Mouse (Mus musculus) hindbrain, embryonic 12.5 days (tissue): ENCODE measurements around the gene Man1c1. TPM values are rescaled to one million over a fixed set of nuclear protein-coding genes. Genes with fewer than 3 reads are reported as not detected.
A peak's percentile ranks its signal among the peaks of the same experiment; 100 is the strongest.

Experiments
- ATAC-seq: fragments of 200-750 bp; cut with Nextera tagmentation; 2 replicates; pipeline ENCODE4 v1.8.0; 2017; ENCODE audit warnings: moderate TSS enrichment; ENCODE audit not compliant: low FRiP score
- H3K27ac ChIP-seq: fragments of 300-500 bp; sonication (generic); 2 replicates; pipeline ENCODE4 v1.5.1; 2016; ENCODE audit warnings: mild to moderate bottlenecking
- H3K27me3 ChIP-seq: fragments of 300-500 bp; sonication (generic); 2 replicates; pipeline ENCODE4 v1.6.1; 2016; ENCODE audit warnings: mild to moderate bottlenecking
- H3K36me3 ChIP-seq: fragments of 300-500 bp; sonication (generic); 2 replicates; pipeline ENCODE4 v1.6.1; 2016; ENCODE audit warnings: mild to moderate bottlenecking
- H3K4me1 ChIP-seq: fragments of 300-500 bp; sonication (generic); 2 replicates; pipeline ENCODE4 v1.6.1; 2016
- H3K4me2 ChIP-seq: fragments of 300-500 bp; sonication (generic); replicated peaks from 2 replicates; pipeline ENCODE4 v1.6.1; 2016; ENCODE audit warnings: mild to moderate bottlenecking
- H3K4me3 ChIP-seq: fragments of 300-500 bp; sonication (generic); 2 replicates; pipeline ENCODE4 v1.5.1; 2016; ENCODE audit warnings: mild to moderate bottlenecking
- H3K9ac ChIP-seq: fragments of 300-500 bp; sonication (generic); 2 replicates; pipeline ENCODE4 v1.6.1; 2016; ENCODE audit warnings: mild to moderate bottlenecking, moderate library complexity
- H3K9me3 ChIP-seq: fragments of 300-500 bp; sonication (generic); replicated peaks from 2 replicates; pipeline ENCODE4 v1.6.1; 2016; ENCODE audit warnings: mild to moderate bottlenecking
- WGBS: fragments of 180-500 bp; shearing (Covaris S2); methylation state at CpG from one replicate; pipeline ENCODE4 v1.1.7; 2016; 5-methylcytosine and 5-hydroxymethylcytosine counted together
- polyA plus RNA-seq: library from polyadenylated mRNA; unstranded; fragments of >200 nt; fragmentation: Nextera tagmentation; extraction: Ambion mirVana; gene quantifications from 2 replicates; pipeline ENCODE4 v1.2.1, GENCODE M21; 2016

Gene Man1c1
- polyA plus RNA-seq, 1 experiment from 2014 or later, result 6.4 TPM

DNA sequence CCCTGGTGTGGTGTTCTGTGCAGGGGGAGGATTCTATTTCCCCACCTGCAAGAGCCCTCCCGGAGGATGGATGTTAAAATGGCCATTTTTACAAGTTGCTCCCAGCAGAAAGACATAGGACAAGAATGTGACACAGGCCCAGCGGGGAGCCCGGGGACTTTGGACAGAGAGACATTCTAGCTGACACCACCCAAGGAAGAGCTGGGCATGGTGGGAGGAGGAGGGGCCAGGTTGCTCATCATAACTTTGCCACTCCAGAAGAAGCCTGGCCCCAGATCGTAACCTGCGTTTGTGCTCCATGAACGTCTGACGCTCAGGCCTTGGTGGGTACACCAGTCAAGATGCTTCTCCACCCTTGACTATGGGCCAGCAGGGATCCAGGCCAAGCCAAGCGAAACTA lies 143.4 kb downstream of the Man1c1 start:
- no peak for ATAC-seq
- Histone ChIP-seq H3K4me1 (peaks cover 8% of the 10 kb centered on the region), H3K9ac (no peak overlapping the region), H3K4me3 (no peak overlapping the region), H3K36me3 (peaks cover 3% of the 10 kb centered on the region; the same call in 1 of the 2 replicates), H3K27me3 (no peaks in the 10 kb centered on the region), H3K4me2 (no peak overlapping the region), H3K27ac (no peak overlapping the region), H3K9me3 (0 out of 2 replicates have a peak, but pooled peaks cover 7% of the 10 kb centered on the region)
- WGBS, result 91% methylated on average over 8 of the region's 8 CpGs

DNA sequence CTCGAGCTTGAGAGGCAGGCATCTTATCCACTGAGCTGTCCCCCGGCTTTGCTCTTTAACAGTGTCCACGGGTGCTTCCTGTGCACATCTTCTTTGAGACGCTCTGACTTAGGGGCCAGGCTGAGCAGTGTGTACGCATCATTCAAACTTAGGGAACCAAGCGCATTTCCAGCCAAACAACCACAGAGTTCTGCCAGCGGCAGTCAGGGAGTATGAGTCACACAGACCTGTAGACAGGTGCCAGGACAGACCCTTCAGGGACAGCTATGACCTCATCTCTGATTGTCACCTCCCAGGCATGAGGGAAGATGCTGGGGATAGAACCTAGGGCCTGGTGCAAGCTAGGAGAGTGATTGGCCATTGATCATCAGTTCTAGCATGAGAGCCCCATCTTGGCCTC lies 144.9 kb downstream of the Man1c1 start:
- WGBS, result 81% methylated on average over 7 of the region's 7 CpGs
- ATAC-seq, result no peak

DNA sequence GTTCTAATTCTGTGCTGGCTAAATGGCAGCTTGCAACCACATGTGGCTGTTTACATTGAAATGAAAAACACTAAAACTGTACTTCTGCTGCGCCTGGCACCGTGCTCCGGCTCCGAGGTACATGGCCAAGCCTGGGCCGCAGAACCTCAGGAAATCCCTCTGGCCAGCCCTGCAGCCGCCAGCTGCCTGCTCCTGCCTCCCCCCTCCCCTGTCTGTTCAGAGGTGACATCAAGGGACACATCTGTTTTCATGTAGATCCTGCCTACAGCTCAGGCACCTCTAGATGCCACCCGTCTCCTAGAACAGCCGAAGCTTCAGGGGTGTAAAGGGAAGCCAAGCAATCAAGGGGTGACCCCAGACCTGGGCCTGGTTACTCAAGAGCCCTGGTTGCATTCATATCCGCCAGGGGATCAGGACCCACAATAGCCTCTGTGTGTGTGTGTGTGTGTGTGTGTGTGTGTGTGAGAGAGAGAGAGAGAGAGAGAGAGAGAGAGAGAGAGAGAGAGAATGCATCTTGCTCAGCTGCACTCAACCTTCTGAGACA lies 145.4 kb downstream of the Man1c1 start:
- Histone ChIP-seq H3K4me2 (no peak overlapping the region), H3K9me3 (no peaks in the 10 kb centered on the region), H3K36me3 (no peaks in the 10 kb centered on the region), H3K27me3 (no peaks in the 10 kb centered on the region), H3K9ac (no peak overlapping the region), H3K27ac (no peak overlapping the region), H3K4me1 (peaks cover 8% of the 10 kb centered on the region), H3K4me3 (no peak overlapping the region)
- 57% methylated on average over 9 of the region's 9 CpGs for WGBS
- no peak for ATAC-seq

More for the DNA sequence above, 144.9 kb downstream of the Man1c1 start:
- Histone ChIP-seq H3K36me3 (no peaks in the 10 kb centered on the region), H3K9me3 (no peaks in the 10 kb centered on the region), H3K9ac (no peak overlapping the region), H3K27ac (no peak overlapping the region), H3K4me1 (peaks cover 8% of the 10 kb centered on the region), H3K4me2 (no peak overlapping the region), H3K27me3 (no peaks in the 10 kb centered on the region), H3K4me3 (no peak overlapping the region)

DNA sequence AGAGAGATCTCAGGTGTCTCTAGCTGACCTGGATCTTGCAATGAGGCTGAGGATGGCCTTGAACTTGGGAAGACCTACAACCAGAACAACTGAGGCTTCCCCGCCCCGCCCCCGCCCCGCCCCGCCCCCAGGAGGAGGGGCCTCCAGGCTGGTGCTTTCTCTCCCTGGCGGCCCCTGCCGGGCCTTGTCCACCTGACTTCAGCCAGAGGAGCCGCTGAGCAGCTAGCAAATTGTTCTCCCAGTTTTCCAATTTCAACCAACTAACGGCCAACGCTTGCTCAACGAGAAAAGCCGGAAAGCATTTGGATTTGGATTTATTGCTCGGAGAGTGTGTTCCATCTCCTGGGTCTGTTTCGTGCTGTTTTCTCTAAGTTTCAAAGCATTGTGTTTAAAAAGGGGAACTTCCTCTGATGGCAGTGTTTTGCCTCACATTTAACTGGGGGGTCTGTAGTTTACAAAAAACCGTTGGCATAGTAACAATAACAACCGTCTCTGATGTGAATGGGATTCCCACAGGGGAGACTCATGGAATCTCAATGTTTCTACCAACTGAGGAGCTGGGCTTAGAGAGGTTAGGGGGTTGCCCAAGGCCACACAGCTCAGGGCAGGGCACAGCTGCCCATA lies 146.4 kb downstream of the Man1c1 start:
- ATAC-seq, result no peak
- Histone ChIP-seq H3K4me3 (no peak overlapping the region), H3K36me3 (no peaks in the 10 kb centered on the region), H3K27me3 (no peaks in the 10 kb centered on the region), H3K9me3 (no peaks in the 10 kb centered on the region), H3K9ac (no peak overlapping the region), H3K27ac (peak overlapping the region; percentile 48; the same call in 1 of the 2 replicates), H3K4me1 (peaks cover 8% of the 10 kb centered on the region), H3K4me2 (no peak overlapping the region)
- 10% methylated on average over 16 of the region's 16 CpGs for WGBS

DNA sequence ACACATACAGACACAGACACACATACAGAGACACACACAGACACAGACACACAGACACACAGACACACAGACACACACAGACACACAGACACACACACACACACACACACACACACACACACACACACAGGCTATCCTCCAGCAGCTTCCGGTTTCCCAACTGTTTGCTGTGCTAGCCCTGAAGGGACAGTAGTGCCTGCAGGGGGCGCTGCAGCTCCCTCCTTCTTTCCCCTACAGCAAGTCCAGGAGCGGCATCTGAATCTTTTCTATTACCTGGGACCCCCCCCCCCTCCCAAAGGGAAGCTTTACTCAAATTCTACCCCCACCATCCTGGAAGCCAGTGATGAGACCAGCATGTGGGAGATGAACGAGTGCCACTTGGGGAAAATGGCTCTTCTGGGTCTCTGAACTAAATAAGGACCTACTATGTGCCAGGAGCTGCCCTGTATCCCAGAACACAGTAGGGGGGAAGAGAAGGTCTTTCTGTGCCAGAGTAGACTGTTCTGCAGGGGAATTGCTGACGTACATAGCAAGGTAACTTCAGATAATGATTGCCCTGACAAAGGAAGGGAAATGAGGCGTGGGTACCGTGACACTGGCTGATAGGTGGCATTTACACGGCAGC lies 148.0 kb downstream of the Man1c1 start:
- Histone ChIP-seq H3K4me2 (no peak overlapping the region), H3K36me3 (no peaks in the 10 kb centered on the region), H3K27ac (no peak overlapping the region), H3K9ac (no peak overlapping the region), H3K9me3 (no peaks in the 10 kb centered on the region), H3K4me1 (peaks cover 17% of the 10 kb centered on the region), H3K4me3 (no peak overlapping the region), H3K27me3 (no peaks in the 10 kb centered on the region)
- ATAC-seq, result no peak
- WGBS, result 63% methylated on average over 8 of the region's 8 CpGs

DNA sequence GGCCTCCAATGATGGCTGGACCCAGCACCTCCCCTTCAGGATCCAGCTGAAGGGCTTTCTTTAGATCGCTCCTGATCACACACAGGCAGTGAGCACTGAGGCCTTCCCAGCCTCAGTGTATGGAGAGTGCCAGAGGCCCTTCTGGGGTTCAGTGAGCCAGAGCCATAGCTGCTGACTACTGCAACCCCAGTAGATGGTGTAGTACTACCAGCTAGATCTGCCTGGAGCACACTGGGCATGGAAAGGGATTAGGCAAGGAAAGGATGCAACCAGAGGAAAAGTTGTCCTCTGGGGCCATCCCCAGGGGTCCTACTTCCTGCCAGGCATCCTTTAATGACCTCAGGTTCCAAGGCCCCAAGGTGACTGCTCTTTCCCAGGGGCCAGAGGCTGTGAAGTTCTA lies 150.5 kb downstream of the Man1c1 start:
- Histone ChIP-seq H3K9me3 (peaks cover 8% of the 10 kb centered on the region), H3K9ac (no peak overlapping the region), H3K4me3 (no peak overlapping the region), H3K36me3 (peaks cover 15% of the 10 kb centered on the region), H3K27me3 (no peaks in the 10 kb centered on the region), H3K27ac (no peak overlapping the region), H3K4me1 (peaks cover 20% of the 10 kb centered on the region), H3K4me2 (no peak overlapping the region)
- WGBS, result 70% methylated on average over 1 of the region's 1 CpGs
- ATAC-seq, result no peak

DNA sequence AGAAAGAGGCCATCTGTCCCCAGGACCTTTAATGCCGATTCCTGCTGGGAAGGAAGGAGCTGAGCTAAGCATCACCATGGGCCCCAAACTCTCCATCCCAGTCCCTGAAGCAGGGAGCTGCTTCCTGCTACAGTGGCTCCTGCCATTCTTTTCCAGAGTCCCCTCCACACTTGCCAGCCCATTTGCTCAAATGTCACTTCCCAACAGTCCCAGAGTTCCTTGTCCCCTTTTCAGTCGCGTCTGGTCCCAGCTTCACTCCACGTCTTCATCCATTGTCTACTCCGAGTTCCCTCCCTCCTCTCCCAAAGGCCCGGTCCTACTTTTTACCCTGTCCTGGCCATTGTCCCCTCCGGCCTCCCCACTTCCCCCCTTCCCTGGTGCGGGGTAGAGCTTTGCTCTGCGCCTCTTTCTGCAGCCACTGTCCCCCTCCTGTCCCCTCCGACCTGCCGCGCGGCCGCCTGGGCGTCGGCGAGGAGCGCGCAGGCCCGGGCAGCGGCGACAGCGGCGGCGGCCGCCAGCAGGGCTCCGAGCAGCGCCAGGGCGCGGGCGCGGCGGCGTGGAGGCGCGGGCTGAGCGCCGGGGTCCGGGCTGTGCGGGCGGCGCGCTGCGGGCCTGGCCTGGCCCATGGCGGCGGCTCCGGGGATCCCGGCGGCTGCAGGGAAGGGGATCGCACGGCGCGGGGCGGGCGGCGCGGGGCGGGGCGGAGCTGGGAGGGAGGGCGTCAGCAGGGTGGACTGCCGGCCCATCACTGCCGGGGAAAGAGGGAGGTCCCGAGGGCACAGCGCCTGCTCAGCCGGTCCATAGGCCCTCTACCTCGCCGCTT lies 152.4 kb downstream of the Man1c1 start, which contains the start of gene Selenon:
Gene Selenon, minus strand, starts transcription at position 673 of the 823 bp plus-strand sequence.
- ATAC-seq, result peak; percentile 83

DNA sequence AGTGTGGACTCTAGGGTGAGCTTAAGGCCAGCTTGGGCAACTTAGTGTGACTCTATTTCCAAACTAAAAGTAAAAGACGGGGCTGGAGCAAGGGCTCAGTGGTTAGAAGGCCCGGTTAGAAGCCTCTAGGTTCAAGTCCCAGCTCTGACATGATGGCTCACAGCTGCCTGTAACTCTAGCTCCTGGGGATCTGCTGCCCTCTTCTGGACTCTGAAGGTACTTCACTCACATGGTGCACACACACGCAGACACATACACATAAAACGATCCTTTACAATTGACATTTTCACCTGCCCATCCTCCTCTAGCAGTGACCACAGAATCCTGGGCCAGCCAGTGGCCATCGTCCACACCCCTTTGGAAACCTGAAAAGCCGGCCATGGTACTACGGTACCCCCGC lies 154.2 kb downstream of the Man1c1 start:
- Histone ChIP-seq H3K27me3 (no peaks in the 10 kb centered on the region), H3K9me3 (peaks cover 8% of the 10 kb centered on the region), H3K36me3 (peaks cover 49% of the 10 kb centered on the region), H3K4me2 (no peak overlapping the region), H3K9ac (no peak overlapping the region), H3K4me1 (peaks cover 29% of the 10 kb centered on the region), H3K27ac (no peak overlapping the region), H3K4me3 (no peak overlapping the region)
- ATAC-seq, result no peak
- WGBS, result 99% methylated on average over 8 of the region's 8 CpGs

More for the DNA sequence above, 152.4 kb downstream of the Man1c1 start, which contains the start of gene Selenon:
- WGBS, result 1% methylated on average over 59 of the region's 67 CpGs
- peak within 1 kb of the TSS; percentile 63 for H3K4me3 ChIP-seq
- peaks cover 31% of the 10 kb centered on the region for H3K36me3 ChIP-seq
- H3K27ac ChIP-seq, result peak within 1 kb of the TSS; percentile 81
- peaks cover 28% of the 10 kb centered on the region for H3K4me1 ChIP-seq
- H3K9me3 ChIP-seq, result peaks cover 8% of the 10 kb centered on the region
- peak within 1 kb of the TSS; percentile 90 for H3K9ac ChIP-seq
- peak within 1 kb of the TSS; percentile 62 for H3K4me2 ChIP-seq
- H3K27me3 ChIP-seq, result no peaks in the 10 kb centered on the region

DNA sequence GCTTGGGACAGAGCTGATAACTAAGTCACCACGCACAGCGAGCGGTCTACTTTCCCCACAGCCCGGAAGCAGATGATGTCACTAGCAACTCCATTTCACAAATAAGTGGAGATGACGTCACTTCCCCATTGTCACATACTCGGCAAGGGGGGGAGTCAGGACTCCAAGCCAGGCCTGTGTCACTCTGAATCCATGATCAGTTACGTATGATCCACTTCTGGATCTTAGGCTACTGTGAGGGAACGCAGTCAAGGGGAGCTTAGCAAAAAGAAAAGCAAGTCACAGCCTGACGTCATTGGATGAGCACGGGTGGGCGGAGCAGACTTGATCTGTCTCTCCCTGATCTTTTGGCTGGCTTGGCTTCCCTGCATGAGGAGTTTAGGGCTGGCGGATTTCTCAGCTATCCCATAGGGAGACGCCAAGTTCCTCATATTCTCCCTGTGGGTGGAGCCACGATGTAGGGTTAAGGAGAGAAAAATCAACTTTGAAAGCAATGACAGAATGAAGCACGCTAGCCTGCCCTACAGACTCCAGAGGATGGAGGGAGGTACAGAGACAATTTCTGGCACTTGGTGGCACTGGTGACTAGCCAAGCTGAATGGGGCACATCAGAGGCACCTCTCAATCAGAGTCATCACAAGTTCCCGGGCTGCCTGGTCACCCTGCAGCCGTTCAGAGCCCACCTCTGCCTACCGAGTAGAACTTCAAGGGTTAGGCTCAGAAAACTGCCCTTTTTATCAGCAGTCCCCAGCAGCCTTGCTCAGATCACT lies 155.7 kb downstream of the Man1c1 start:
- WGBS, result 76% methylated on average over 18 of the region's 18 CpGs
- no peaks in the 10 kb centered on the region for H3K27me3 ChIP-seq
- no peak overlapping the region for H3K9ac ChIP-seq
- H3K9me3 ChIP-seq, result peaks cover 8% of the 10 kb centered on the region
- peaks cover 29% of the 10 kb centered on the region for H3K4me1 ChIP-seq
- no peak for ATAC-seq
- H3K36me3 ChIP-seq, result peaks cover 63% of the 10 kb centered on the region
- no peak overlapping the region for H3K27ac ChIP-seq
- no peak overlapping the region for H3K4me2 ChIP-seq
- H3K4me3 ChIP-seq, result no peak overlapping the region

DNA sequence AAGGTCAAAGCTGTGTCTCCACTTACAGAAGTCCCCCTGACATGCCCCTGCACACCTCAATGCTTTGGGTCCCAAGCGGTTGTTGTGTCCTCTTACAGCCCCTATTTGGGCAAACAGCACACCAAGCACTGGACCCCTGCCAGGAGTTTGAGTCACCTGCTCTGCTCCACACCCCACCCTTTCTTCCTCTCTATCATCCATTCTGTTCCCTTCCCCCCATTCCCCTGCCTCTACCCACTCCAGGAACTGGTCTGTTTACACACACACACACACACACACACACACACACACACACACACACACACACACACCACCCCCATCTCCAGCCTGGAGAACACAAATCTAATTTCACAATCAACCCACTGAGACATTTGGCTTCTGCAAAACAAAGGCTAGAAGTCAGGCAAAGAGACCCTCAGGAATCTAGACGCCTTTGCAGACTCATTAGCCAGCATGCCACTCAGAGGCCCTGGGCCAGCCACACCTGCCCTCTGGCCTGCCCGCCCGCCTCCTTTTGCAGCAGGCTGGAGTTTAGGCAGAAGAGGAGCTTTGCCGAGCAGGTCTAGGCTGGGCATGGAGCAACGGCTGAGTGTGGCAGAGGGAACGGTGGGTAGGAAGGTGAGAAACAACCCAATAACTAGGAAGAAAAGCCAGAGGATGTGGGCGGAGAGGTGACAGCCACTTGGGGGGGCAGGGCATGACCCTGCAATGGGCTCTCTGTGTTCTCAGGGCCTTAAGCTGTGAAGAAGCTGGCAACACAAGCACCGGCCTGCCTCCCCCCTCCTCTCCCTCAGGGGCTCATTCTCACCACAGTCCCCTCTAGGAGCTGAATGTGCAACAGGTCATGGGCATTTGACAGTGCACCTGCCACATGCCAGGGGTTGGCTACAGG lies 157.0 kb downstream of the Man1c1 start:
- Histone ChIP-seq H3K4me2 (no peak overlapping the region), H3K27me3 (no peaks in the 10 kb centered on the region), H3K9me3 (peaks cover 8% of the 10 kb centered on the region), H3K4me3 (no peak overlapping the region), H3K9ac (peak overlapping the region; percentile 44; the same call in 1 of the 2 replicates), H3K36me3 (peaks cover 75% of the 10 kb centered on the region), H3K4me1 (peaks cover 25% of the 10 kb centered on the region), H3K27ac (peak overlapping the region; percentile 25; the same call in 1 of the 2 replicates)
- 65% methylated on average over 9 of the region's 9 CpGs for WGBS
- ATAC-seq, result no peak

DNA sequence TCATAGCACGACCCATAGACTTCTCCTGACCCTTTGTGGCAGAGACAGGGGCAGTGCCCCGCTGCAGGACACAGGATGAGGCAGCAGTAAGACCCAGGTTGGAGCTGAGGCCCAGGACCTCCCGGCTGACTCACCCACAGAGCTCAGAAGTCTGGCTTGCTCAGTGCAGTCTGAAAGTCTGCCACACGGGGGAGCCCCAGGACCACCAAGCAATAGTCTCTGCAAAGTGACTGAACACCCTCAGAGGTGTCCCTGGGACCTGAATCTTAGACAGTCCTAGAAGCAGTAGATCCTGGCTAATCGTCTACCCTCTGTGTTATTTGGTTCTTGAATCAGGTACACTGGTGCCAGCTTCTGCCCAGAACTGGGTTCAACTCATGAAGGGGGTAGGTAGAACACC lies 160.8 kb downstream of the Man1c1 start:
- Histone ChIP-seq H3K27ac (no peak overlapping the region), H3K4me1 (peaks cover 12% of the 10 kb centered on the region), H3K9ac (no peak overlapping the region), H3K27me3 (no peaks in the 10 kb centered on the region), H3K36me3 (peaks cover 90% of the 10 kb centered on the region), H3K4me2 (no peak overlapping the region), H3K9me3 (no peaks in the 10 kb centered on the region), H3K4me3 (no peak overlapping the region)
- ATAC-seq, result peak; percentile 48
- 14% methylated on average over 5 of the region's 5 CpGs for WGBS
